Mouse (Mus musculus) liver, embryonic 15.5 days (tissue): Measurements from ENCODE around the gene Jph2. TPM values are rescaled to one million over a fixed set of nuclear protein-coding genes. Genes with fewer than 3 reads are reported as not detected.

Experiments
- ATAC-seq: fragments of 200-750 bp; cut with Nextera tagmentation; 2 replicates; pipeline ENCODE4 v1.8.0; 2017; ENCODE audit warnings: moderate number of reproducible peaks, mild to moderate bottlenecking, moderate library complexity; ENCODE audit not compliant: insufficient read depth
- H3K27ac ChIP-seq: fragments of 300-500 bp; sonication (generic); replicated peaks from 2 replicates; pipeline ENCODE4 v1.5.1; 2015; ENCODE audit warnings: mild to moderate bottlenecking, inconsistent platforms
- H3K27me3 ChIP-seq: fragments of 300-500 bp; sonication (generic); 2 replicates; pipeline ENCODE4 v1.6.1; 2015; ENCODE audit warnings: mild to moderate bottlenecking, inconsistent platforms
- H3K36me3 ChIP-seq: fragments of 300-500 bp; sonication (generic); replicated peaks from 2 replicates; pipeline ENCODE4 v1.6.1; 2015; ENCODE audit warnings: moderate library complexity, mild to moderate bottlenecking, inconsistent platforms
- H3K4me1 ChIP-seq: fragments of 300-500 bp; sonication (generic); replicated peaks from 2 replicates; pipeline ENCODE4 v1.6.1; 2015; ENCODE audit warnings: inconsistent platforms
- H3K4me2 ChIP-seq: fragments of 300-500 bp; sonication (generic); 2 replicates; pipeline ENCODE4 v1.6.1; 2015; ENCODE audit warnings: moderate library complexity, mild to moderate bottlenecking, inconsistent platforms
- H3K4me3 ChIP-seq: fragments of 300-500 bp; sonication (generic); replicated peaks from 2 replicates; pipeline ENCODE4 v1.5.1; 2015; ENCODE audit warnings: mild to moderate bottlenecking, inconsistent platforms
- H3K9ac ChIP-seq: fragments of 300-500 bp; sonication (generic); 2 replicates; pipeline ENCODE4 v1.6.1; 2015; ENCODE audit warnings: moderate library complexity, mild to moderate bottlenecking, inconsistent platforms
- H3K9me3 ChIP-seq: fragments of 300-500 bp; sonication (generic); replicated peaks from 2 replicates; pipeline ENCODE4 v1.6.1; 2016; ENCODE audit warnings: inconsistent platforms
- WGBS: fragments of 180-500 bp; shearing (Covaris S2); methylation state at CpG from one replicate; pipeline ENCODE4 v1.1.7; 2015; ENCODE audit warnings: mixed read lengths; ENCODE audit not compliant: insufficient replicate concordance; 5-methylcytosine and 5-hydroxymethylcytosine counted together
- polyA plus RNA-seq: library from polyadenylated mRNA; unstranded; fragments of >200 nt; fragmentation: Nextera tagmentation; extraction: Ambion mirVana; gene quantifications from 2 replicates; pipeline ENCODE4 v1.2.1, GENCODE M21; 2015

The Jph2 gene
- polyA plus RNA-seq, 1 experiment from 2014 or later: 0.21 TPM

- Histone ChIP-seq H3K27ac (no peak within 1 kb of the TSS), H3K4me2 (no peak within 1 kb of the TSS), H3K27me3 (no peaks in the 10 kb centered on the region), H3K9ac (no peak within 1 kb of the TSS), H3K36me3 (no peaks in the 10 kb centered on the region), H3K9me3 (no peaks in the 10 kb centered on the region), H3K4me1 (peaks cover 11% of the 10 kb centered on the region), H3K4me3 (no peak within 1 kb of the TSS)
- WGBS: 59% methylated on average over 6 of the region's 6 CpGs
- ATAC-seq: no peak
These were observed 26.8 kb upstream of the Jph2 start, which contains the start of gene Oser1 for GRCm38 (mm10) chr2:163424597-163424996. TSS of gene Oser1 (minus strand) at chr2:163424697.

- Histone ChIP-seq H3K4me1 (peaks cover 20% of the 10 kb centered on the region), H3K4me2 (no peak overlapping the region), H3K9me3 (no peaks in the 10 kb centered on the region), H3K27me3 (no peaks in the 10 kb centered on the region), H3K4me3 (no peak overlapping the region), H3K9ac (no peak overlapping the region), H3K36me3 (no peaks in the 10 kb centered on the region), H3K27ac (no peak overlapping the region)
- ATAC-seq: no peak
- 34% methylated on average over 9 of the region's 9 CpGs for WGBS
These were observed 25.3 kb upstream of the Jph2 start for GRCm38 (mm10) chr2:163422895-163423660.

- Histone ChIP-seq H3K9me3 (no peaks in the 10 kb centered on the region), H3K4me3 (peak overlapping the region; percentile 96), H3K9ac (peak overlapping the region; percentile 73), H3K4me2 (peak overlapping the region; percentile 90), H3K36me3 (0 out of 2 replicates have a peak, but pooled peaks cover under 1% of the 10 kb centered on the region), H3K27ac (peak overlapping the region; percentile 78), H3K27me3 (no peaks in the 10 kb centered on the region), H3K4me1 (peaks cover 39% of the 10 kb centered on the region)
- no peak for ATAC-seq
- 17% methylated on average over 10 of the region's 10 CpGs for WGBS
These were observed 22.6 kb upstream of the Jph2 start for GRCm38 (mm10) chr2:163420366-163420886.

DNA sequence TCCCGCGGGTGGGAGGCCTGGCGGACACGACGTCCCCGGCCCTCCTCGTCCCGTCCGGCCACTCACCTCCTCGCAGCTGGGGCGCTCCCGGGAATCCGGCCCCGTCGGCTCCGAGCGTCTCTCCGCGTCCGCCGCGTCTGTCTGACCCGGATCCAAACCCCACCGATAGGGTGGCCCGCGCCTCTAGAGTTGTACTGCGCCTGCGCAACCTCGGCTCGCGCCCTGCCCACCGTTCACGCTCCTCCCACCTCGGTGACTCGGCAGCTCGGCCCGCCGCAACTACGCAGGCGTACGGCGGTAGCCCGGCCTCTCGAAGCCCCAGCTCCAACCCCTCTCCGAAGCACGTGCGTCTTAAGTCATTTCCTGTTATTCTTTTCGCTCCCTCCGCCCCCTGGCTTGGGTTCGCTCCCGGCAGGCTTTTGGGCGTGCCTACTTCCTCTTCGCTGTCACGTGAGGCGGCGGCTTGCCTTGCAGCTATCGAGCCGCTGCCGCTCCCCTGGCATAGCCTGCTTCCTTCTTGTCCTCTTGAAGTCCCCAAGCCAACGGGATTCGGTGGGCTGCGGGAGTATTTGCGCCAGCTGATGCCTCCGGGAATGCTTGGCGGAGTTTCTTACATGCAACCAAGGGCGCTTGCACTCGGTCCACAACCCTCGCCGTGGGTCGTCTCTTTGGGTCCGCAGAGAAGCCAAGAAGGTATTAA lies 21.7 kb upstream of the Jph2 start:
- Histone ChIP-seq H3K4me1 (peaks cover 39% of the 10 kb centered on the region), H3K9me3 (no peaks in the 10 kb centered on the region), H3K27ac (peak overlapping the region; percentile 93), H3K9ac (peak overlapping the region; percentile 86), H3K27me3 (no peaks in the 10 kb centered on the region), H3K4me3 (peak overlapping the region; percentile 96), H3K36me3 (peaks cover 8% of the 10 kb centered on the region; the same call in 1 of the 2 replicates), H3K4me2 (peak overlapping the region; percentile 90)
- peak; percentile 98 for ATAC-seq
- WGBS: under 1% methylated on average over 71 of the region's 71 CpGs

GRCm38 (mm10) chr2:163418841-163419345 lies 21.1 kb upstream of the Jph2 start:
- Histone ChIP-seq H3K27ac (peak overlapping the region; percentile 93), H3K4me2 (peak overlapping the region; percentile 87), H3K4me1 (peaks cover 39% of the 10 kb centered on the region), H3K36me3 (peaks cover 13% of the 10 kb centered on the region; the same call in 1 of the 2 replicates), H3K9me3 (no peaks in the 10 kb centered on the region), H3K4me3 (peak overlapping the region; percentile 96), H3K9ac (peak overlapping the region; percentile 86), H3K27me3 (no peaks in the 10 kb centered on the region)
- WGBS: under 1% methylated on average over 49 of the region's 50 CpGs
- peak; percentile 61 for ATAC-seq

DNA sequence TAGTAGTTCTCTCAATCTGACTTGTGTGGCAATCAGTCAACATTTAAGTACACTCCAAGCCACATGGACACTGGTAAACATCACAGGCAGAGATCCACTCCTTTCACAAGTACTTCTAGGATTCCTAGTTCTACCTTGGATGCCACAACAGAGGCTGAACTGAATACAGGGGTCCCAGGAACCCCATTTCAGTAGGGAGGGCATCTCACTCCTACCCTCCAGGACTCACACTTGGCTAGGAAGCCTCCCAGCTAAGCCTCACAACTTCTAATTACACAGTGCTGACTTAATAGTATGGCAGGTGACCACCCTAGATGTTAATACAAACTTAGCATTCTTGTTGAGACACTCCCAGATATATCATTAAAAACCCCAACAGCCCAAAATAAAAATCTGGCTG lies 20.0 kb upstream of the Jph2 start:
- H3K4me1 ChIP-seq: peaks cover 39% of the 10 kb centered on the region
- no peaks in the 10 kb centered on the region for H3K27me3 ChIP-seq
- H3K36me3 ChIP-seq: peaks cover 21% of the 10 kb centered on the region; the same call in 1 of the 2 replicates
- H3K27ac ChIP-seq: 0 out of 2 replicates have a peak overlapping the region, but pooled peaks have one; percentile 9
- peak overlapping the region; percentile 87 for H3K4me2 ChIP-seq
- no peaks in the 10 kb centered on the region for H3K9me3 ChIP-seq
- peak overlapping the region; percentile 96 for H3K4me3 ChIP-seq
- peak overlapping the region; percentile 86; the same call in 1 of the 2 replicates for H3K9ac ChIP-seq
- ATAC-seq: no peak

- Histone ChIP-seq H3K4me3 (peak overlapping the region; percentile 96; the same call in 1 of the 2 replicates), H3K4me1 (peaks cover 39% of the 10 kb centered on the region), H3K36me3 (peaks cover 24% of the 10 kb centered on the region; the same call in 1 of the 2 replicates), H3K27ac (no peak overlapping the region), H3K27me3 (no peaks in the 10 kb centered on the region), H3K9me3 (no peaks in the 10 kb centered on the region), H3K4me2 (peak overlapping the region; percentile 87), H3K9ac (no peak overlapping the region)
- WGBS: 84% methylated on average over 6 of the region's 6 CpGs
- no peak for ATAC-seq
These were observed 19.2 kb upstream of the Jph2 start for GRCm38 (mm10) chr2:163417026-163417425.

- peaks cover 18% of the 10 kb centered on the region for H3K4me1 ChIP-seq
- no peaks in the 10 kb centered on the region for H3K27me3 ChIP-seq
- no peak overlapping the region for H3K4me2 ChIP-seq
- H3K27ac ChIP-seq: no peak overlapping the region
- ATAC-seq: no peak
- H3K9ac ChIP-seq: no peak overlapping the region
- no peak overlapping the region for H3K4me3 ChIP-seq
- no peaks in the 10 kb centered on the region for H3K9me3 ChIP-seq
- 81% methylated on average over 9 of the region's 9 CpGs for WGBS
- peaks cover 62% of the 10 kb centered on the region for H3K36me3 ChIP-seq
These were observed 15.2 kb upstream of the Jph2 start for GRCm38 (mm10) chr2:163412846-163413590.

- Histone ChIP-seq H3K27me3 (no peaks in the 10 kb centered on the region), H3K4me1 (peaks cover 12% of the 10 kb centered on the region), H3K36me3 (peaks cover 66% of the 10 kb centered on the region), H3K27ac (no peak overlapping the region), H3K4me2 (no peak overlapping the region), H3K9ac (no peak overlapping the region), H3K4me3 (no peak overlapping the region), H3K9me3 (no peaks in the 10 kb centered on the region)
- 91% methylated on average over 4 of the region's 4 CpGs for WGBS
- ATAC-seq: no peak
These were observed 14.6 kb upstream of the Jph2 start for GRCm38 (mm10) chr2:163412419-163412818.

GRCm38 (mm10) chr2:163411840-163412239 lies 14.0 kb upstream of the Jph2 start:
- peaks cover 72% of the 10 kb centered on the region for H3K36me3 ChIP-seq
- peaks cover 7% of the 10 kb centered on the region for H3K4me1 ChIP-seq
- no peaks in the 10 kb centered on the region for H3K27me3 ChIP-seq
- H3K4me3 ChIP-seq: no peak overlapping the region
- no peak overlapping the region for H3K9ac ChIP-seq
- no peaks in the 10 kb centered on the region for H3K9me3 ChIP-seq
- H3K4me2 ChIP-seq: no peak overlapping the region
- H3K27ac ChIP-seq: no peak overlapping the region
- 55% methylated on average over 4 of the region's 4 CpGs for WGBS
- ATAC-seq: no peak
